Mouse (Mus musculus): ENCODE results near the gene Cemip2.

DNA sequence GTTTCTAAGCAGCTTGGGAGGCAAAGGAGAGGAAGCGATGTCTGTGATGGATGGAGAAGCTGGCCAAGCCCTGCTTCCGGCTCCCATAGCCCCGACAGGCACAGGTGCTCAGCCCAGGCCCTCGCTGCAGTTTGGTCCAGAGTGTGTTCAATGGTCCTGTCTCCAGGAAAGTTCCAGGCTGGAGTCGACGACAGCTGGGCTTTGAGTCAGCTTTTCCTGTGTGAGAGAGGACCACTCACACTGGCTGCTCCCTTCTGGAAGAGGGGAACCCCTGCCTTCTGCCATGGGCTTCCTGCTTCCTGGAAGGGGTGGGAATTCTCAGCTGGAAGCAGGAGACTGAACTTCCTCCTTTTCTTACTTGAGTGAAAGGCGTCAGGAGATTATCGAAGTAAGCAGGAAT lies 26.3 kb downstream of the Cemip2 start:
- TF ChIP-seq CTCF (IDR thresholded peaks at IDR 0.05; ENCODE audit: control insufficient read depth, insufficient read depth, insufficient replicate concordance, low read depth, low read length) (no peak), POLR2A (IDR thresholded peaks at IDR 0.05; ENCODE audit: control insufficient read depth, low read depth, low read length) (no peak)
